Mouse (Mus musculus) c-Kit-positive CD71-negative TER-119-negative erythroid progenitor cells, embryonic 14.5 days (primary cell): ENCODE measurements around the gene N4bp2l1.

ENCODE experiments used
- DNase-seq: peaks from one replicate; pipeline ENCODE4 v3.0.0-alpha.2; 2013; ENCODE audit warnings: low read depth

N4bp2l1 gene

DNA sequence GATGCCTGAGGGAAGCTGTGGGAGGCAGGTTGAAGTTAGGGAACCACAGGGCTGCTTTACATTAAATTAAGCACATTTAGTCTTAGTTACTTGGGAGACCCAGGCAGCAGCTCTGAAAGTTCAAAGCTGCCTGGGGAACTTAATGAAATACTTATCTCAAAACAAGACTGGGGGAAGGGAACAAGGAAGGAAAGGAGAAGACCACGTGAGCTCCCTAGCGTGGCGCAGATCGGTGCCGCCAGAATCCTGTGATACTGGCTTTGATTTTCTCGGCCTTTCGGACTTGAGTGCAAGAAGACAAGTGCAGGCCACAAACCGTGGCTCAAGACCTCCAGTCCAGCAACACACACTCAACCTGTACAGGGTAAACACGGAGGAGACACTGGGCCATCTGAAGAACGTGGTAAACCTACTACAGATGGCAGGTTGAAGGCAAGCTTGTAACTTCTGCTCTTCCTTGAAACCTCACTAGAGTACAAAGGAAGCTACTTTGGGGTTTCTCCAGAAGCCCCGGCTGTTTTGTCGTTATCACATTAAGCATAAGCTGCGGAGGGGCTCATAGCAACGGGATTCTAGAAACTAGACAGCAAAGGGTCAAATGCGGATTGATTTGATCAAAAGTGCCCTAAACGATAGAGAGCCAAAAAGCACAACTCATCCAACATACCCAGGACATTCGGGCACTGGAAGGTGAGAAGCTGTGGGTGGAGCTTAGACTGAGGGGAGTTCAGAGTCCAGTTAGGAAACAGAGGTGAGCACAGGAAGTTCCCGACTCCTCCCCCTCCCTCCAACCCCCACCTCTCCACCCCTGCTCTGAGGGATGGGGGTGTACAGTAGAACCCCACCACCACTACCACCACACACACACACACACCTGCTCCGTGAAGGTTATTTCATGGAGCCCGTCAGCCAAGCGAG lies 1.5 kb upstream of the N4bp2l1 start:
- DNase-seq: no peak

DNA sequence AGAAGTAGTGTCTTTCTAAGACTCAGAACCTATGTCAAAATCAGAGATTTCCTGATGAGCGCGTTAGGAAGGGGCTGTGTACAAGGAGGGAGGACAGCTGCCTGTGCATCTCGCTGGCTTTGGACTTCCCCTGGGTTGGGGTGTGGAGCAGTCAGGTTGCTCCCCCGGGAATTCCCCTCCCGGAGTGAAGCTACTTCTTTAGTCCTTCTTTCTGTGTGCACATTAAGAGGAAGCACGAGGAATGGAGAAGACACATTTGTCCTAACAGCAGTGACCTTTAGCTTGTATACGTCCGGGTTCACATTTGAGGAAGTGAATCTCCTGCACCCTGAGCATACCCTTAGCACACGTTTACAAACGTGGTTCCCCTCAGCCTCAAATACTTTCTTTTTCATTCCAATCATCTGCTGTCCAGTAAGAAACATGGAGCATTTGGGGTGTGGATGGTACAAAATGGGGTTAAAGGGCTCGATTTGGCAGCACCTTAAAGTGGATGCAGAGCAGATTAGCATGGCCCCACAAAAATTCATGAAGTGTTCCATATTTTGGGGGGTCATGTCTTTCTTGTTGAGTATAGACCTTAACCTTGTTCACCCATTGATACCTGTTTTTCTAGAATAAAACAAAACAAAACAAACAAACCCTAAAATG lies 1.5 kb downstream of the N4bp2l1 start:
- DNase-seq: no peak

DNA sequence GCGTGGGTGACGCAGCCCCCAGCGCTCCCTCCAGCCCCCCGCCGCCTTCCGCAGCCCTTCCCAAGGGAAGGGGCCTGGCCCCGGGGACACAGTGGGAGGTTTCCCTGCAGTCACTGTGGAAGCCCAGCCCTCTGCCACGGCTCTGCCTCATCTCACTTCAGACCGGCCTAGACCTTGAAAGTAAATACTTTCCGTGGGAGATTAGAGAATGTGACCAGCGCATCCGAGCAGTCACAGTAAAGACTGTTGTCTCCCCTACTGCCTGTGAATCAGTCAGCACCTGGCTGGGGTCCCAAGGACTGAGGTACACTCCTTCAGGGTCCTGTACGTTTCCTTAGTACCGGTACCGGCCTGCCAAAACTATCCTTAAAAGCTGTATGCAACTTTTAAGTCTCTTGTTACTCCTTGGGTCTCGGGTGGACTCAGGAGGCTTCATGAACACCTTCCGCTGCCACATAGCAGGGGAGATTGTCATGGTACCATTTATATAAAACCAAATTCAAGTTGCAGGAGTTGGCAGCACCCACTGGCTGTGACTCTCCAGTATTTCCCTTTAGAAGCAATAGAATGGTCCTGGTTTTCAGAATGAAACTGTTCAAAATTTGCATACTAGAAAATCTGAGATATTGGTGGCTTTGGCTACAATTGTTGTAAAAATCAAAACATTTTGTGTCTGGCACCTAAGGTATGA lies 2.2 kb downstream of the N4bp2l1 start:
- DNase-seq: no peak

DNA sequence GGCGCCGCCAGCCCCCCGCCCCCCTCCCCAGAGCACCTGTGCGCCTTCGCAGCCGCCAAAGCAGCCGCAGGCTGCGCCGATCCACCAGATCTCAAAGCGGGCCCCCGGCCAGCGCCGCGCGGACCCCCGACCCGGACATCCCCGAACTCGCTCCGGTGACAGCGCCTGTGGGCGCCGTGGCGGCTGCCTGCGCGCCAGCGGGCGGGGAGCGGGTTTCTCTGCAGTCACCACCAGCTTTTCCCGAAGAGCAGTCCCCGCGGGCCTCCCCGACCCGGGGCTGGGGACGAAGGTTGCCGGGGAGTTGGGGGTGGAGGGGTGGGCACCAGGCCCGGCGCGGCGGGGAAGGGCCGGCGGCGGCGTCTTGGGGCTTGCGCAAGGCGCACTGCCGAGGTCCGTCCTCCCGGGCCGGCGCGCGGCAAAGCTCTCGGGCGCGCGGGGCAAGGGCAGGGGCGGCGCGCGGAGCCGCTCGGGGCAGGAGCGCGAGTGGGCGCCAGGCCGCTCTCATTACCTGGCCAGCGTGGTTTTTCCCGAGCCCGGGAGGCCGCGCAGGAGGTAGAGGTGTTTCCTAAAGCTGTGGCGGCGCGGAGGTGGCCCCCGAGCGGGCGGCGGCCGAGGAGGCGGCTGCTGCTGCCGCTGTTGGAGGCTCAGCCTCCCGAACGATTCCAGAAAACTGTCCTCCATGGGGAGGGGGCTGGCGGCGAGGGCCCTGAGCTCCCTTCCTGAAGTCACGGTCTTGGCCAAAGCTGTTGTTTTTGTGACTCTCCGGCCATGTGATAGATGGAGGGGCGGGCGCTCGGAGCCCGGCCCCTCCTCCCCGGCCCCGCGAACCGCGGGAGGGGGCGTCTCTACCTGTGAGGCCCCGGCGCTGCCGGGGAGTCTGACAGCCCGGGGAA lies 3.0 kb downstream of the N4bp2l1 start:
- no peak for DNase-seq

DNA sequence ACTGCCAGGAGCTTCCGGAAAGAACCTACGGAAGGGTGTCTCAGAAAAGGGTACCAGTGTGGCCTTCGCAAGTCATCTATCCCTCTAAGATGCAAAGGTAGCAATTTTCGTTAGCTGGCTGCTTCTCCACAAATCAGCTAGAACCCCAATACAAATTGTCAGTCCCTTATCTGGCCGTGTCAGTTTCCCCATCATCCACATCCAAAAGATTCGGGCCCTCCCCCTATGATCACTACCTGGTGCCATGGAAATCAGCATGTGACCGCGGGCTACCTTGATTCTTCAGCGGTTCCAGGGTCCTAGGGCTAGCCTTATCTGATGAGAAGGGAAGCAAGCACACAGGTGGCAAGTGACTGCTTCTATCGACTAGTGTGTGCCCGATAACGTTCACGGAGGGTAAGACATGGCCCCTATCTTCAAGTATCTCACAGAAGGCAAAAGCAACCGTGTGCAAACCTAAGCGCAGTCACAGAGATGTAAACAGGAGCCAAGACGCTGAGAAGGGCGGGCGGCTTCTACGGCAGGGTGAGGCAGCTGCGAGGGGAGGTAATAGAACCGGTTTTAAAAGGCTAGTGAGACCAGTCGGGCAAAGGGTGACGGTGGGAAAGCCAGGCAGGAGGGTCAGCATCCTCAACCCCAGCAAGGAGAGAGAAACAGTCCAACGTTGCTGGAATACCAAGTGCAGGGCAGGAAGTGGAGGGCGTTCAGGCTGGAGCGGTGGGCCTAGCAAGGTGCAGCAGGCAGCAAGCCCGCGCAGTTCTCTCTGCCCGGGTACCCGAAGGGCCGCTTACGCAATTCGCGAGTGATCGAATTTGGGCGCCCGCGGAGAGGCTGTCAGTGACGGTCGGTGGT lies 3.9 kb downstream of the N4bp2l1 start:
- DNase-seq: no peak

DNA sequence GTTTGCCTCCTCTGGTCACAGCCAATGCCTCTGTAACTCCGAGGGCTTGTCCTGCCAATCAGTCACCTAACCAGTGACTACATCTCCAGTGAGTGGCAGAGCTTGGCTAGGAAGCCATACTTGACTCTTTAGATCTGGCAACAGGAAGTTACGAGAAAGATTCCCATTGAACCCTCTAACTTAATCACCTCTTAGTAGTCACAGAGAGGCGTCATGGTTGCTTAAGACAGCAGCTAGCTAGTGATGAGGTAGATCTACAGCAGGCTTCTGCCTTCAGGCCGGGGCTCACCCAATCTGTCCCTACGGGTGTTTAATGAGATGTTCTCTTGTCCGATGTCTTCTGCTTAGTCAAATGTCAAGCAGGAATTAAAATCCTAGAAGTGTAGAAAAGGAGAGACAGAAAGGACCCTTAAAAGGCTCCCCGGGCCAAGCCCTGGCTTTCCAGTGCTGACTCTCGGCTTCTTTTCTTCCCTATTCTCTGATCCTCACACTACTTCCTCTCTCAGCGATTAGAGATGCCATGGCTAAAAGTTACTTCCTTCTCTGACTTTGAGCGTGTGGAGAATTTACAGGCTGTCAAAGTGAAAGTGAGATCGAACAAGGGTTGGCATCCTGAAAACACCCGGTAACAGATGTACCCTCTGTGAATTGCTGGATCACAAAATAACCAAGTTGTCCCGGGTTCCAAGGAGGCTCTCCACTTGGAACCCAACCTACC lies 4.6 kb downstream of the N4bp2l1 start:
- no peak for DNase-seq

DNA sequence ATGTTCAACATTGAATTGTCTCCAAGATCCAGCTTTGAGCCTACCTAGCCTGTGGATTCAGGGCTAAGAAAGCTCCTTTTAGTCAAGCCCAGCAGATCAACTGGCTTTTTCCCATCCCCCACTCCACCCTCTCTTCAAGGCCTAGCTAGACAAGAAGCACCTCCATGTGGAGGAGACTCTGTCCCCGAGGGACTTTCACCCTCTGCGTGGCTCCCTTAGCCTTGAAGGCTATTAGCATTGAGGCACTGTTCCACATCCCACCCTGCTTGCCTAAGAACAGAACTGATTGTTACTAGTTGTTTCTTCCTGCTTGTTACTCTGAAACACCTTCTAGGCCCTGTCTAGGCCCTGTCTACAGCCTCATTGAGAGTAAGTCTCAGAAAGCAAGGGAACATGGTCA lies 7.0 kb downstream of the N4bp2l1 start:
- no peak for DNase-seq

DNA sequence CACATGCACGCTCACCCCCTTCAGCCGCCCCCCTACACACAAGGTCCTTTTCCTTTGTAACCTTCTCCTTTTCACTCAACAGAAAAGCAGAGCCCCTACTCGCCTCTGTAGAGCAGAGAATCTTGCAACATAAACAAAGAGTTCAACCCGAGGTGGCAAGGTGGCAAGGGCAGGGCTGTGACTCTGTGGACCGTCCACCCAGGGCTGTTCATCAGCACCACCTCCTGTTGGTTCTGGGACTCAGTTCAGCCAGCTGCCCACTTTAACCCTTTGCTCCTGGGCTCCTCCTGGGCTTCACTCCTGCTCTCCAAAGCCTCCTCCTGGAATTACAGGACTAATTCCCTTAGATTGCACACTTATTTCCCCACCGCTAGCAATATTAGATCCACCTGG lies 12.7 kb downstream of the N4bp2l1 start:
- DNase-seq: no peak

DNA sequence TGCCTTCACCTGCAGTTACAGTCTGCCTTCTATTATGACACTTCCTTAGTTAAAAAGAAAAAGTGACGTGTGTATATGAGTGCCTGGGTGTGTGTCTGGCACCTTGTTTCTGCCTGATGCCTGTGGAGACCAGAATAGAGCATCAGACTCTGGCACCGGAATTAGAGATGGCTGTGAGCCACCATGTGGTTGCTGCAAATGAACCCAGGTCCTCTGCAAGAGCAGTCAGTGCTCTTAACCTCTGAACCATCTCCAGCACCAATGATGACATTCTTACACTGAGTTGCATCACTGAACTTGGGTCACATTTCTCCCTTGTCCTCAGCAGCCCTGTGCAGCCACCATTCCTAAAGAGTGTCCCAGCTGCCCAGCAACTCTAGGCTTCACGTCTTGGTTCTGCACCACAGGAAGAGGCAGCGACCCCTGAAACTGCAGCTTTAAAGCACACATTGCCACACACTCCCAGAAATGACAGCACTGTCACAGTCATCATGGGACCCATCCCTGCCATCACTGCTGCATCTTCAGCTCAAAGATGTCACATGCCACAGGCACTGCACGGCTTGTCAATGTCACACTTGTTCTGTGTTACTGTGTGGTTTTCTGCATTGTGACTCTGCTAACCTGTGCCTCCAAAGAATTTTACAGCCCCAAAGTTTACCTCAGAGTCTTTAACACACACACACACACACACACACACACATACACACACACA lies 13.2 kb downstream of the N4bp2l1 start:
- DNase-seq: no peak

DNA sequence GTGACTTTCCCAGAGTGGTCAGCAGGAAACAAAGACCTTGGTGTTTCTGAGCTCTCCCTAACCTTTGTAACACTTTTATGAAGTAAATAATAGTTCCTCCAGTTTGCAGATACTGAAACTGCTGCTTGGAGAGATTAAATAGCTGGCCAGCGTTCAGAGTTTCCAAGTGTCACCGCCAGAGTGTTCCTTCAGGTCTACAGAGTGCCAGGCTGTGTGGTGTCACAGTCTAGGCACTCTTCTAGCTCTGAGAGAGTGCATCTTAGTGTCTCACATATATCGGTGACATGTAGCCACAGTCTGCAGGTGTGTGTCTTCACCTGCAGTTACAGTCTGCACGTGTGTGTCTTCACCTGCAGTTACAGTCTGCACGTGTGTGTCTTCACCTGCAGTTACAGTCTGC lies 13.8 kb downstream of the N4bp2l1 start:
- DNase-seq: no peak

DNA sequence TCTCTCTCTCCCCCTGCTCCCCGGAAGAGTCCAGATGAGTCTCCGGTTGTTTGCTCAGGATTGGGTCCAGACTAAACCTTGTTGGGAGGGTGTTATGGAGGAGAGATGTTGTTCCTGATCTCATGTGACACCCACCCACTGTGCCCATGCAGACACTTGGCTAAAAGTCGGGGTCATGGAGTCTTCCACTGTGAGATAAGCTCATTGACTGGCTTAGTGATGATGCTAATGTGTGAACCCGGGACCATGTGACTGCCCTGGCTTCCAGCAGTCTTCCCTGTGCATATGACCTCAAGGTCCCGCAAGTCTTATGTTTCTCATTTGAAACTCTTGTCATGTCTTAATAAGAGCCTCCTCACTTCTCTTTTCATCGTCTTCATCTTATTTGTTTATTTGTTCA lies 15.8 kb downstream of the N4bp2l1 start:
- no peak for DNase-seq

DNA sequence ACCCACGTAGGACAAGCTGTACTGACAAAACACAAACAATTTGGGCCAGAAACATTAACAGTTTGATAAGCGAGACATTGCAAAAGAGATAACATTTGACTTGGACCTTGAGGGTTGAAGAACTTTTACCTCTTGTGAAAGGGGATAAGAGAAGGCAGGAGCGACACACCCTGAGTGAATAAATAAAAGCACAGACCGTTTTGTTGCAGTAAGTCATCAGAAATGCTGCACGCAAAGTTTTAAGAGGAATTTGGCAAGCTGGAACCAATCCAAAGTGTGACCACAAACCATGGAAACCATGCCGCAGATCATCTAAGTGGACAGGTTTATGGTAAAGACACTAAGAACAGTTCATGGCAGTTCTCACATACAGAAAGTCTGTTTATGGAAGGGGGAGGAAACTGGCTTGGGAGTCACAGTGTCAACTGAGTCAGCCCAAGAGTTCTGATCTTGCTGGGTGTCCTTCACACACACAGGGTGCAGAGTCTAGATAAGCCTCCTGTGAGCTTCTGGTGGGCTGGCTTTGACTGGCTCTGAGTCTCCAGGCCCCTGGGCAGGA lies 18.3 kb downstream of the N4bp2l1 start:
- no peak for DNase-seq

DNA sequence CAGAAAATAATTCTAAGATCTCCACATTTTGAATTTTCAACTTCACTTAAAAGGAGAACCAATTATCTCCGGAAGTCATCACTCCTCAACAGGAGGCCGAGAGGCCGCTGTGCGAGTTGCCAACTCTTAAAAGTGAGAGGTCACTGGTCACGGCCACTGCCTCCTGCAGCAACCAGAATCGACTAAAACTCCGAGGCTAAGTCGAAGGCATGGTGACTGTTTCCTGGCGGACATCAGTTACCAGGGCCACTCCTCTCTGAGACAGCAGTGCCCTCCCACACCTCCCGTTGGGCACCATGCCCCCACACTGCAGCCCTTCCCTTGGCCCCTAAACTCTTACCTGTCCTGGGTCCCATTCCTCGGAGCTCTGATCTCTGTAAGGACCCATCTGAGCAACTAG lies 20.2 kb downstream of the N4bp2l1 start:
- DNase-seq: no peak

DNA sequence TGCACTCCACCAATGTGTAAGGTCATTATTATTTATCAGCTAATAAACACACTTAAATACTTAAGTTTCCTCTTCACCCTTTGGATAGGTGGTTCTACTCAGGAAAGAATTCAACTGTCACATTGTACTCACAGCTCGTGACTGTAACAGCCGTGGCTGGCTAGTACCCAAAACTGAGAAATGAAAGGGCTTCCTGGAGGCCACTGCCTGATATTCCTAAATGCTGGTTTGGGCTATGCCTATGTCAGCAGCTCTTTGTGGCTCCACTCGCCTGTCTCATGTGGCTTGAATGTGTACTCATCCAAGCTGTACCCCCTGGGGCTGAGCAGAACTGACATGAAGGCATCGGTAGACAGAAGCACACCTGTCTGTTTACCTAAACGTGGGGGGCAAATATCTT lies 22.1 kb downstream of the N4bp2l1 start:
- DNase-seq: no peak

DNA sequence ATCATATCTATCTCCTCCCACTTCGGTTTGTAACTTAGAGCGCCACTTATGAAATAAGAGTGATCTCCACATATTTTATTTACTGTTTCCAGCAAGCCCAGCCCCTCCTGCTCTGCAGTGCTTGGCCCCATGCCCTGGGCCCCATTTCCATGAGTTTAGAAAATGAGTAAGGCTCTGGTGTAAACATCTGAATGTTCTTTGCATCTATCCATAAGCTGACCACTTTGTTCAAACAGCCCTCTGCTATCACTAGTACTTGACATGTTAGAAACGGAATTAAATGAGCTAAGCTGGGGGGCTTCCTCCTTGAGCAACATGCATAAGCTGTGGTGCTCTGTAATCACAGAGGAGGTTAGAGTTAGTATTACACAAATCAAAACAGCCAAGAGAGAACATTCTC lies 22.6 kb downstream of the N4bp2l1 start:
- DNase-seq: no peak

DNA sequence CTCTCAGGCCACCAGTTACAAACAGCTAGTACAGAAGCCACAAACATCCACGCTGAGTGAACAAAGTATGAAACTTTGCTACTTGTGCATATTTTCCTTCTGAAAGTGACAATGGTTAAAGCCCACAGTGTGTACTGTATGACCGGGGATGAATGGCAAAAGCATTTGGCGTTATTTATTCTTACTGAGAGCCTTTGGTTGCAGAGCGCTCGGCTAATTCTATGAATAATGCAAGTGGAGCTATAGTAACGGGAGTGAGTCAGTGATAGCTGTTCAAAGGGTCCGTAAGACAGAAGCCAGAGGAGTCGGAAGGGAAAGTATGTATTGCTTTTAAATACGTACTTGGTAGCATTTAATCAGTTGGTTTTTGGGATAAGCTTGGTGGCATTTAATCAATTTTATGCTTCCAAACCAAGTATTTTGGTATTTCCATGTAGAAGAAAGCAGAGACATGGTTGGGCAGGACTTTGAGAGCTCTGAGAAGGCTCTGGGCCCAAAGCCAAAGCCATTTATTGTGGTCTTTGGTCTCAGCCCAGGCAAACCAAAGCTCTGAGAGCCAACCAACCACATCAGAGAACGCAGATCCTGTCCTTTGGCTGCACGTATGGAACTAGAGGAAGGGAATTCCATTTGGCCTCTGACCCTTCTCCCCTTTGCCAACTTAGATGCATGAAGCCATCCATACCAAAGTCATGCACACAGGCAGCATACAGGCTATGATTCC lies 26.3 kb downstream of the N4bp2l1 start:
- DNase-seq: no peak

DNA sequence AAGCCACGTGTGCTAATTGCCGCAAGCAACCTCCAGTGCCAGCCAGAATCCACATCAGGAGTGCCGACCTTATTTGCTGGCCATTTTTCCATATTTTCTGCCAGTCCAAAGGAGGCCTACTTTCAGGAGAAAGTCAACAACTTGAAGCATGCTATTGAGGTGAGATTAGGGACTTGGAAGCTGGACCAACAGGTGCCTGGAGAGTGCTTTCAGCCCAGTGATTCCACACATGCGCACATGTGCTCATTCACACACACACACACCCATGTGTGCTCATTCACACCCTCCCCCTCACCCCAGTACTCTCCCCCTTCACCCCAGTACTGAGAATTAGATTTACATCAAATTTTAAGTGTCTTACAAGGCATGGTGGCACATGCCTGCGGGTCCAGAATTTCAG lies 30.0 kb downstream of the N4bp2l1 start:
- no peak for DNase-seq

DNA sequence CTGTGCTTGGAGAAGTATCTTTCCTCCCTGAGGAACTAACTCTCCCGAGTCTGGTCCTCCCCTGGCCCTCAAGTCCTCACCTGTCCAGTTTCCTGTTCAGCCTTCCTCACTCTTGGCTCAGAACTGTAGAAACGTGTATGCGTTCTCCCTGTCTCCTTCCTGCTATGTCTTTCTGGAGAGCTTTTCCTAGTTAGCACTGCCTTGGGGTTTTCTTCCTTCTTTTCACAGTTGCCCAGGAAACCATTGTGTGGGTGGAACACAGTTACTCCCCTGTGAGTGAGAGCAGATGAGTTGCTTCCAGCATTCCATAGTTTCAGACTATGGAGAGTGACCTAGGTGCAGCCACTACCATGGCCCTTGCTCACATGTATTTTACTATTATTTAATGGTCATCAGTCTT lies 30.8 kb downstream of the N4bp2l1 start:
- no peak for DNase-seq

DNA sequence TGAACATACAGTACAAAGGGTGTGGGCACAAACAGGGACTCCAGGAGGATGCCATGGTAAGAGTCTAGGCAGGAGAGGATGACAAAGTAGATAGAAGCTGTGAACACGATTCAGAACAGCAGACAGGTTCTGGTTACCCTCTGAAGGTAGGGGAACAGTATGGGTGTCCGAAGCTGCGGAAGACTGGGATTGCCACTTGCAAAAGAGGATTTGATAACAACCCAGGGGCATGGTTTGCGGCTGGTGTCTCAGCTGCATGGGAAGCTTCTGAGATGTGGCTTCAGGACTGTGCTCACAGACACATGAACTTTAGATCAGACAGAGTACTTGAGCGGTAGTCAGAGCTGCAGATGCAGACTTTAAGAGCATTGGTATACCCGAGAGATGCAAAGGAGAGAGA lies 32.6 kb downstream of the N4bp2l1 start:
- no peak for DNase-seq
